Mouse (Mus musculus) neural tube, embryonic 15.5 days (tissue): ENCODE results near the gene Robo2. TPM values are rescaled to one million over a fixed set of nuclear protein-coding genes. Genes with fewer than 3 reads are reported as not detected.

Experiments used
- ATAC-seq: fragments of 200-750 bp; cut with Nextera tagmentation; 2 replicates; pipeline ENCODE4 v1.8.0; 2017; ENCODE audit warnings: mild to moderate bottlenecking, moderate TSS enrichment, moderate library complexity; ENCODE audit not compliant: low FRiP score
- H3K27ac ChIP-seq: fragments of 300-500 bp; sonication (generic); replicated peaks from 2 replicates; pipeline ENCODE4 v1.5.1; 2015; ENCODE audit warnings: mild to moderate bottlenecking, inconsistent platforms
- H3K27me3 ChIP-seq: fragments of 300-500 bp; sonication (generic); replicated peaks from 2 replicates; pipeline ENCODE4 v1.6.1; 2015; ENCODE audit warnings: inconsistent platforms
- H3K36me3 ChIP-seq: fragments of 300-500 bp; sonication (generic); 2 replicates; pipeline ENCODE4 v1.6.1; 2015; ENCODE audit warnings: inconsistent platforms
- H3K4me1 ChIP-seq: fragments of 300-500 bp; sonication (generic); 2 replicates; pipeline ENCODE4 v1.6.1; 2015; ENCODE audit warnings: inconsistent platforms
- H3K4me2 ChIP-seq: fragments of 300-500 bp; sonication (generic); 2 replicates; pipeline ENCODE4 v1.6.1; 2015; ENCODE audit warnings: inconsistent platforms, mild to moderate bottlenecking, moderate library complexity
- H3K4me3 ChIP-seq: fragments of 300-500 bp; sonication (generic); replicated peaks from 2 replicates; pipeline ENCODE4 v1.5.1; 2015; ENCODE audit warnings: mild to moderate bottlenecking, inconsistent platforms
- H3K9ac ChIP-seq: fragments of 300-500 bp; sonication (generic); replicated peaks from 2 replicates; pipeline ENCODE4 v1.6.1; 2015; ENCODE audit warnings: mild to moderate bottlenecking, inconsistent platforms
- H3K9me3 ChIP-seq: fragments of 300-500 bp; sonication (generic); replicated peaks from 2 replicates; pipeline ENCODE4 v1.6.1; 2016; ENCODE audit warnings: inconsistent platforms
- WGBS: fragments of 180-500 bp; shearing (Covaris S2); methylation state at CpG from one replicate; pipeline ENCODE4 v1.1.7; 2015; ENCODE audit warnings: mixed read lengths; 5-methylcytosine and 5-hydroxymethylcytosine counted together
- polyA plus RNA-seq: library from polyadenylated mRNA; unstranded; fragments of >200 nt; fragmentation: Nextera tagmentation; extraction: Ambion mirVana; gene quantifications from 2 replicates; pipeline ENCODE4 v1.2.1, GENCODE M21; 2015

Gene Robo2
- polyA plus RNA-seq, 1 experiment from 2014 or later: 87.3 TPM

DNA sequence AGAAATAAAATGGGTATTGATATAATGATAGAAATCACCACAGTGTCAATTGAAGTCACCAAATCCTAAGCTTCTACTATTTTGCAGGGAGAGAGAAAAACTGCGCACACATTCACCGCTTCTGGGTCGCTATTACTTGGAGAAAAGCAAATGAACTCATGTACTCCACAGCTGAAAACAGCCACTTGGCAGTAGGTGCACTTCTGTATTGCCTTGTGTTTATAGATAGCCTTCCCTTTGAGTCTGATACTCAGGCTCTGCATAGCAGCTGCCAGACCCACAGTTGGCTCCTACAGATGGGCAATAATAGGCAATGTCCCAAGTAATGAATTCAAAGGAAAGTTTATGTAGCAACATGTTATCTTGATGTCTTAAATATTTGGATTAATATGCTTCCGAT lies 2.1 kb downstream of the Robo2 start:
- Histone ChIP-seq H3K4me1 (peaks cover 9% of the 10 kb centered on the region; the same call in 1 of the 2 replicates), H3K27ac (peak overlapping the region; percentile 93), H3K9me3 (no peaks in the 10 kb centered on the region), H3K27me3 (no peaks in the 10 kb centered on the region), H3K4me2 (peak overlapping the region; percentile 79), H3K4me3 (peak overlapping the region; percentile 81), H3K36me3 (no peaks in the 10 kb centered on the region), H3K9ac (peak overlapping the region; percentile 84)
- 29% methylated on average over 4 of the region's 4 CpGs for WGBS
- ATAC-seq: 0 out of 2 replicates have a peak, but pooled peaks have one; percentile 36

DNA sequence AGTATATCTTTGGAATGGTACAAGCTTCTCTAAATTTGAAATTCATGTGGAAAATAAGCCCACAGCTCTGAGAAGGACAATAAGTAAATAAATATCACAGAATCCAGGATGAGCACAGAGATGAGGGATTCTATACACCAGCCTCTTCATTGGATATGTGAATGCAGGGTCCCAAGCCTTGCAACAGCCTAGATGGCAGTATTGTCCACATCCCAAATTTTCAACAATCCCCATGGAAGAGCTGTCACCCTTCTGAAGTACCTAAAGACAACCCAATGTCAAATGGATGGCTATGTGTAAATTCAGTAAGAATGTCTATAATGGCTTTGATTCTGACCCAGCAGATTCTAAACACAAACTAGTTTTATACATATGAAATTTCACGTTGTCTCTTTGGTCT lies 3.1 kb downstream of the Robo2 start:
- peak overlapping the region; percentile 79 for H3K4me2 ChIP-seq
- peaks cover 13% of the 10 kb centered on the region; the same call in 1 of the 2 replicates for H3K4me1 ChIP-seq
- H3K9me3 ChIP-seq: no peaks in the 10 kb centered on the region
- H3K4me3 ChIP-seq: peak overlapping the region; percentile 81
- peak overlapping the region; percentile 49 for H3K9ac ChIP-seq
- H3K27ac ChIP-seq: peak overlapping the region; percentile 61
- no peaks in the 10 kb centered on the region for H3K36me3 ChIP-seq
- 0 out of 2 replicates have a peak, but pooled peaks have one; percentile 19 for ATAC-seq
- H3K27me3 ChIP-seq: no peaks in the 10 kb centered on the region
- 50% methylated on average over 1 of the region's 1 CpGs for WGBS

DNA sequence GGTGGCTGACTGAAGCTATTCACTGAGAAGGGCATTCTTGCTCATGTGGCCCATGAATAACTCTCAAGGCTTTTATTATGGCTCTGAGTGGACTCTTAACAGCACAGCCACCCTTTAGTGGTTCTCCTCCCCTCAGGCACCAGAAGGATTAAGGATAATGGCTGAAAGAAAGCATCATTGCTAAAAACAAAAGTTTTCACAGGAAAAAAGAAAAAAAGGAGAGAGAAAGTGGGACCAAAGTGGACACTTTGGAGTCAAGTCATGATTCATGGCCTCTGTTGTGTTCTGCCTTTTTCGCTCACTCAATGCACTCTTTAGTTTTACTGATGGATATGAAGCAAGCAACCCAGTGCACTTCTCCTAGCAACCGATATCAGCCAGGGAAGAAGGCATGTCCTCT lies 14.3 kb downstream of the Robo2 start:
- H3K9me3 ChIP-seq: no peaks in the 10 kb centered on the region
- WGBS: 20% methylated on average over 2 of the region's 2 CpGs
- no peaks in the 10 kb centered on the region for H3K36me3 ChIP-seq
- peak overlapping the region; percentile 5; the same call in 1 of the 2 replicates for H3K4me2 ChIP-seq
- H3K9ac ChIP-seq: no peak overlapping the region
- H3K4me3 ChIP-seq: no peak overlapping the region
- H3K27me3 ChIP-seq: no peaks in the 10 kb centered on the region
- peak; percentile 87 for ATAC-seq
- 0 out of 2 replicates have a peak overlapping the region, but pooled peaks have one; percentile 13 for H3K27ac ChIP-seq
- peaks cover 27% of the 10 kb centered on the region for H3K4me1 ChIP-seq

DNA sequence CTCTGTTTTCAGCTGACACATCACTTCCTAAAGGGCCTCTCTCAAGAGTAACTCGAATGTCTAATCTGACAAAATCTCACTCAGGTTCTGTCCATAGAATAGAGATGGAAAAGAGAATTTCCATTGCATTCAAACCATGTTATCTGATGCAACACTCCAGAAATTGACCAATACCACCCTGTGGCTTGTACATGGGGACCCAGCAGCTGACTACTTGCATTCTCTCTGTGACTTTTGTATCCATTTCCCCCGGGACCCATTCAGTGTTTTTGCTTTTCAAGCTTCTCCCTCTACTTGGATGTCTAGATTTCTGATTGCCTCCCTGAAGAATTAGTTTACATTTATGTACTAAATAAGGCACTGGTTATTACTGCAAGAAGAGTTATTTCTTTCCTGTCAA lies 15.9 kb downstream of the Robo2 start:
- Histone ChIP-seq H3K36me3 (no peaks in the 10 kb centered on the region), H3K4me3 (no peak overlapping the region), H3K9me3 (no peaks in the 10 kb centered on the region), H3K9ac (no peak overlapping the region), H3K27ac (no peak overlapping the region), H3K4me2 (peak overlapping the region; percentile 28), H3K4me1 (peaks cover 27% of the 10 kb centered on the region), H3K27me3 (no peaks in the 10 kb centered on the region)
- ATAC-seq: no peak
- WGBS: 78% methylated on average over 2 of the region's 2 CpGs

- Histone ChIP-seq H3K9me3 (no peaks in the 10 kb centered on the region), H3K27ac (no peak overlapping the region), H3K4me3 (no peak overlapping the region), H3K4me2 (no peak overlapping the region), H3K27me3 (no peaks in the 10 kb centered on the region), H3K4me1 (peaks cover 17% of the 10 kb centered on the region), H3K9ac (no peak overlapping the region), H3K36me3 (no peaks in the 10 kb centered on the region)
- WGBS: 52% methylated on average over 2 of the region's 2 CpGs
- no peak for ATAC-seq
Measured at GRCm38 (mm10) chr16:74379458-74379857, 32.2 kb downstream of the Robo2 start.

DNA sequence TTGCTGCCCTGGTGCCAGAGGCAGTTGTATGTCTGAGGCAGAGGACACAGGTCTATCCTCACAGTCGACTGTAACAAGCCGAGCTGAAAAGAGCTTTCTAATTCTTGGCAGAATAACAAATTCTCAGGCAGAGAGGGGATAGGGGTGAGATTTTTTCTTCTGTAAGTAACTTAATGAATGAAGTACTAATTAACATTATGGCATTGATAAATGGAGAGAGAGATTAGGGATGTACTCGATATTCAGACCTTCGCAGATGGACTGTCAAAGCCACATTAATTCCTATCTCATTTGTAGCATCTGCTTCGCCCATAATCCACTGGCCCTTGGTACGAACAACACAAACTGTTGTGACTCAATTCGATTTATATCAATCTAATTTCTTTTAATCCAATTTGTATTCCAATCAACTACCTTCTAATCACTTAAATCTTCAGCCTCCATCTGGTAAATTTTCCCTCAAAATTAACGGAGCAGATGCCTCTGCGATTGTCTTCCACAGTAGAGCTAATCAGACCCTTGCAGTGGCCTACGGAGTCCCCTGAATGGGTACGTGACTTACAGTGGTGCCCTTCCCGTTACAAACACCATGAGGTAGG lies 36.2 kb downstream of the Robo2 start:
- Histone ChIP-seq H3K4me3 (no peak overlapping the region), H3K9ac (no peak overlapping the region), H3K27me3 (no peaks in the 10 kb centered on the region), H3K4me2 (no peak overlapping the region), H3K4me1 (peaks cover 25% of the 10 kb centered on the region), H3K36me3 (no peaks in the 10 kb centered on the region), H3K9me3 (no peaks in the 10 kb centered on the region), H3K27ac (no peak overlapping the region)
- 0 out of 2 replicates have a peak, but pooled peaks have one; percentile 28 for ATAC-seq
- WGBS: 35% methylated on average over 12 of the region's 12 CpGs

DNA sequence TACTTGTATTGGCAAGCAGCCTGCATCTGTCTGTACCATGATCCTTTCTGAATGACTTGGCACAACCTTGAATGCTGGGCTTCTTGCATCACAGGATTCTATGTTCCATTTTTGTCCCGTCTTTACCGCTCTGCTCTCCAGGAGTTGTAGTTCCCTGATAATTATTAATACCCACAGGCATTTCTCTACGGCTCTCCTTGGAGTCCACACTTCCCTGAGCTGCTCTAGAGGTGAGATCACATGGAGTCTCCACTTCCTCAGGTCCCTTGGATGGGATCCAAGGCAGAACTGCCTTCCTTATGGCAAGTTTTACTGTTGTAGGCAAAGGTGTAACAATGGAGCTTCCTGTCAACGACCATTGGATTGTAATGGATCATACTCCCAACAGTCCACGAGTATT lies 37.1 kb downstream of the Robo2 start:
- H3K9ac ChIP-seq: no peak overlapping the region
- ATAC-seq: no peak
- no peak overlapping the region for H3K27ac ChIP-seq
- H3K4me3 ChIP-seq: no peak overlapping the region
- H3K4me1 ChIP-seq: peaks cover 25% of the 10 kb centered on the region
- WGBS: 47% methylated on average over 5 of the region's 5 CpGs
- H3K9me3 ChIP-seq: no peaks in the 10 kb centered on the region
- no peaks in the 10 kb centered on the region for H3K36me3 ChIP-seq
- no peaks in the 10 kb centered on the region for H3K27me3 ChIP-seq
- H3K4me2 ChIP-seq: no peak overlapping the region

DNA sequence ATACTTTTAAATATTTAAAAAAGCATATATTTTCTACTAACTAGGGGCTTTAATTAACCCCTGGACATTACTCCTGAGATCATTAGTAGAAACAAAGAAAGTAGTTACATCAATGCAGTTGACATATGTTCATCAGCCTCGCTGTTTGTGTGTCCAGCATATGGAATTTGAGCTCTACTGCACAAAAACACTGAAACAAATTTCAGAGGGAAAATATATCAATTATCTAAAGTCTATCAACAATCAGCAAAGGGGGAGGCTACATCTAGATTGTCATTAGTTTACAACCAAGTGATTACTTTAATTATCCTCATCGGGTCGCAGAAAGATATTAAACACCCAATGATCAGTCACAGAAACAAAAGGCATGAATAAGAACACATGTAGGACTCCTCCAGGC lies 38.2 kb downstream of the Robo2 start:
- Histone ChIP-seq H3K9me3 (no peaks in the 10 kb centered on the region), H3K36me3 (no peaks in the 10 kb centered on the region), H3K27me3 (no peaks in the 10 kb centered on the region), H3K4me1 (peaks cover 21% of the 10 kb centered on the region), H3K4me3 (no peak overlapping the region), H3K4me2 (no peak overlapping the region), H3K9ac (no peak overlapping the region), H3K27ac (no peak overlapping the region)
- ATAC-seq: no peak
- 27% methylated on average over 3 of the region's 3 CpGs for WGBS

DNA sequence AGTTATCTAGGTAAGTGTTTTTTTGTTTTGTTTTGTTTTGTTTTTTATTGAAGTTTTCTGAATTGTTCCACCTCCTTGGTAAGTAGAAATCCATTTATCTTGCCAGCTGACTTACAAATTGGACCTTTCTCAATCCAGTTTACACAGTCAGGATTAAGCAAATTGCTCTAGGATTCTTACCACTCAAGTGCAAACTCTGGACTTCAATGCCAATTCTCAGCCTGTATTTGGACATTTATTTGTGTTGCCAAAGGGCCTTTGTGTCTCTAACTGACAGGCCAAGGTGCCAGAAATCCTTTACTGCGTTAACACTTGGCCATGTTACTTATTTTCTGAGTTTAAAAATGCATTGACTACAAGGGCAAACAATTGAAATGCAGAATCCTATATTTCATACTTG lies 38.7 kb downstream of the Robo2 start:
- H3K27ac ChIP-seq: no peak overlapping the region
- H3K9me3 ChIP-seq: no peaks in the 10 kb centered on the region
- peaks cover 21% of the 10 kb centered on the region for H3K4me1 ChIP-seq
- ATAC-seq: no peak
- WGBS: 70% methylated on average over 1 of the region's 1 CpGs
- no peak overlapping the region for H3K4me2 ChIP-seq
- H3K27me3 ChIP-seq: no peaks in the 10 kb centered on the region
- H3K9ac ChIP-seq: no peak overlapping the region
- H3K36me3 ChIP-seq: no peaks in the 10 kb centered on the region
- no peak overlapping the region for H3K4me3 ChIP-seq

GRCm38 (mm10) chr16:74348437-74348836 lies 63.2 kb downstream of the Robo2 start:
- Histone ChIP-seq H3K27ac (no peak overlapping the region), H3K4me2 (no peak overlapping the region), H3K4me3 (no peak overlapping the region), H3K4me1 (no peaks in the 10 kb centered on the region), H3K27me3 (no peaks in the 10 kb centered on the region), H3K9me3 (no peaks in the 10 kb centered on the region), H3K36me3 (no peaks in the 10 kb centered on the region), H3K9ac (no peak overlapping the region)
- ATAC-seq: no peak
- WGBS: 45% methylated on average over 6 of the region's 6 CpGs

- Histone ChIP-seq H3K36me3 (no peaks in the 10 kb centered on the region), H3K9ac (no peak overlapping the region), H3K4me1 (no peaks in the 10 kb centered on the region), H3K27ac (no peak overlapping the region), H3K27me3 (no peaks in the 10 kb centered on the region), H3K4me3 (no peak overlapping the region), H3K9me3 (no peaks in the 10 kb centered on the region), H3K4me2 (no peak overlapping the region)
- 51% methylated on average over 9 of the region's 9 CpGs for WGBS
- no peak for ATAC-seq
Measured at GRCm38 (mm10) chr16:74338969-74339630, 72.5 kb downstream of the Robo2 start.

DNA sequence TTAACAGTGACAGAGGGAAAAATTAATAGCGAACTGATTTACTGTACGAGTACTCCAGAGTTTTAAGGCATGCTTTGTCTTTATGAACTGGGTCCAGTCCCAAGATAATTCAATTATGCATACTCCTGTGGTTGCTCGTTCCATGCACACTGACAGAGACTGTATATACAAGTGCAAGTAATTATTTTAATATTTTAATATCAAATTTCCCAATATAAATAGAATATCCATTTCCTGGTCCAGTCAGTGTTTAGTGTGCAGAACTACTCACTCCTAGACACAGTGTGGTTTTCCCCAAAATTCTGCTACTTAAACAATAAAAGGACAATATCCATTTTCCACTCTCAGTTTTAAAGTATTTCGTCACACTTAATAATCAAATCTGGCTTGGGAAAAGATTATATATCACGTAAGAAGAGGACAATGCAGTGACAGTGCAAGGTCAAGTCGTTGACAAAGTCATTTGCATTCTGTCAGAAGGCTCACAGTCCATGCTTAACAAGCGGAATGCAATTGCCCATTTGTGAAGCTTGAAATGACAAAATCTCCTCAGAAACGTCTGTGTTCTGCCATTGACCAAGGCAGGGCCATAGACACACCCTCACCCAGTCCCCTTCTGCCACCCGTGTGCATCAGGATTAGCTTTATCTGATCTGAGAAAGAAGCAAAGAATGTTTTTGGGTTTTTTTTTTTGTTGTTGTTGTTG lies 89.8 kb downstream of the Robo2 start:
- H3K27me3 ChIP-seq: no peaks in the 10 kb centered on the region
- no peak overlapping the region for H3K9ac ChIP-seq
- H3K9me3 ChIP-seq: no peaks in the 10 kb centered on the region
- ATAC-seq: no peak
- H3K36me3 ChIP-seq: no peaks in the 10 kb centered on the region
- no peak overlapping the region for H3K27ac ChIP-seq
- no peak overlapping the region for H3K4me3 ChIP-seq
- H3K4me2 ChIP-seq: no peak overlapping the region
- WGBS: 27% methylated on average over 9 of the region's 9 CpGs
- H3K4me1 ChIP-seq: peaks cover 5% of the 10 kb centered on the region; the same call in 1 of the 2 replicates
